Comparison of ENCODE assay signal across 26 mouse cellular contexts in the genomic region with DNA sequence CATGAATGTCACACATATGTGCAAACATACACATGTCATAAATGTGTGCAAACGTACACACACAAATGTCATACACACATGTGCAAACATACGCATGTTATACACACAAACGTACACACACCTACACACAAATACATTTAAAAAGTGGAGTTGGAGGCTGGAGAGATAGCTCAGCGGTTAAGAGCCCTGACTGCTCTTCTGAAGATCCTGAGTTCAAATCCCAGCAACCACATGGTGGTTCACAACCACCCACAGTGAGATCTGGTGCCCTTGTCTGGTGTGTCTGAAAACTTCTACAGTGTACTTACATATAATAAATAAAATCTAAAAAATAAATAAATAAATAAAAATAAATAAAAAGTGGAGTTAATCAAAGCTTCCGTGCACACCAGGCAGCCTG. TPM values are rescaled to one million over a fixed set of nuclear protein-coding genes. Genes with fewer than 3 reads are reported as not detected.
DNase-seq lines count a peak whose midpoint lies in the region; ATAC-seq lines count a peak whose summit lies in the region.
"Had no signal": no experiment of that assay in that cellular context is flagged by ENCODE, and none has a peak within 500 bp of the region (broad histone marks: within the 10 kb centered on the region; RNA-seq: fewer than 3 reads in every experiment).

No protein-coding gene starts in this region.

- H3K4me2 ChIP-seq in heart, embryonic 12.5 days = no peak overlapping the region
- H3K4me2 ChIP-seq in hindbrain, embryonic 11.5 days (replicated peaks; ENCODE audit: low read depth, low read length) = no peak overlapping the region
- H3K4me2 ChIP-seq: heart, embryonic 13.5 days; neural tube, embryonic 15.5 days had no signal

- peak; percentile 59; the same call in 1 of the 2 replicates for ATAC-seq in heart, embryonic 12.5 days (ENCODE audit: insufficient number of reproducible peaks, low FRiP score)
- ATAC-seq in hindbrain, embryonic 11.5 days (ENCODE audit: low FRiP score) = no peak
- ATAC-seq: forebrain, embryonic 14.5 days; hindbrain, postnatal 0 days had no signal

- no peaks in the 10 kb centered on the region for H3K9me3 ChIP-seq in heart, embryonic 12.5 days (replicated peaks)
- no peaks in the 10 kb centered on the region for H3K9me3 ChIP-seq in hindbrain, embryonic 11.5 days (ENCODE audit: control insufficient read depth, low read length)
- H3K9me3 ChIP-seq: heart, embryonic 13.5 days; neural tube, embryonic 15.5 days had no signal

- H3K4me1 ChIP-seq in heart, embryonic 12.5 days (replicated peaks) = peaks cover 8% of the 10 kb centered on the region; the same call in 1 of the 2 replicates
- no peaks in the 10 kb centered on the region for H3K4me1 ChIP-seq in hindbrain, embryonic 11.5 days (replicated peaks; ENCODE audit: control insufficient read depth, insufficient read depth, low read length)
- H3K4me1 ChIP-seq: megakaryocyte, embryonic 14.5 days; neural tube, embryonic 15.5 days had no signal

- H3K27me3 ChIP-seq in heart, embryonic 12.5 days (replicated peaks) = no peaks in the 10 kb centered on the region
- no peaks in the 10 kb centered on the region for H3K27me3 ChIP-seq in hindbrain, embryonic 11.5 days (ENCODE audit: control insufficient read depth, insufficient read depth, low read length)
- H3K27me3 ChIP-seq: heart, embryonic 13.5 days; neural tube, embryonic 15.5 days had no signal

- 92% methylated on average over 5 of the region's 5 CpGs for WGBS in heart, embryonic 12.5 days
- WGBS in hindbrain, embryonic 11.5 days = 91% methylated on average over 5 of the region's 5 CpGs

- no peaks in the 10 kb centered on the region for H3K36me3 ChIP-seq in heart, embryonic 12.5 days
- no peaks in the 10 kb centered on the region for H3K36me3 ChIP-seq in hindbrain, embryonic 11.5 days (ENCODE audit: control insufficient read depth, insufficient read depth, low read length)
- H3K36me3 ChIP-seq: G1E; heart, embryonic 13.5 days had no signal

- DNase-seq in heart, postnatal 10 days = no peak
- DNase-seq in 3T3-L1 (ENCODE audit: low read depth, low spot score) (peak; percentile 20), ES-CJ7 (ENCODE audit: low read depth, low spot score) (peak; percentile 76), adipocyte (ENCODE audit: low spot score) (peak; percentile 37)
- no peak for DNase-seq in hindbrain, embryonic 11.5 days (ENCODE audit: low spot score)
- DNase-seq in gastrocnemius, postnatal 10 days = no peak
- DNase-seq: adrenal gland, adult 8-10 months; cerebellum, adult 9-10 months; gastrocnemius, postnatal 25 days; heart, postnatal 4 days; kidney, adult 11 months; liver; lung, adult 18-20 months; lung, postnatal 14 days; midbrain, embryonic 14.5 days; right cerebral cortex, postnatal 14 days; spleen, adult 18-20 months had no signal

- H3K4me3 ChIP-seq in heart, embryonic 12.5 days = no peak overlapping the region
- H3K4me3 ChIP-seq in hindbrain, embryonic 11.5 days (ENCODE audit: low read depth, low read length) = no peak overlapping the region
- H3K4me3 ChIP-seq: erythroblast, embryonic 14.5 days; heart, embryonic 13.5 days; megakaryocyte, embryonic 14.5 days; myocyte; neural tube, embryonic 15.5 days had no signal

- intact Hi-C loops in heart, postnatal 10 days (cut with DNase I) = no loop called here

- no peak overlapping the region for H3K9ac ChIP-seq in heart, embryonic 12.5 days
- no peak overlapping the region for H3K9ac ChIP-seq in hindbrain, embryonic 11.5 days (ENCODE audit: low read depth, low read length)
- H3K9ac ChIP-seq: heart, embryonic 13.5 days; neural tube, embryonic 15.5 days had no signal

- no peak overlapping the region for H3K27ac ChIP-seq in heart, embryonic 12.5 days (ENCODE audit: poor library complexity, severe bottlenecking)
- no peak overlapping the region for H3K27ac ChIP-seq in hindbrain, embryonic 11.5 days (ENCODE audit: low read depth, low read length)
- H3K27ac ChIP-seq: heart, embryonic 13.5 days; hindbrain, postnatal 0 days; neural tube, embryonic 15.5 days had no signal

RNA-seq across cellular contexts. Expression of gene Ntpcr, which starts 49.2 kb away (rescaled TPM):
- polyA plus RNA-seq in heart, embryonic 12.5 days (2016; fragmentation: Nextera tagmentation; extraction: Ambion mirVana) = 24.5 and 25.3 TPM in 2 replicates
- total RNA-seq in heart, postnatal 10 days (2021) = 10 to 100 TPM; 16.6 to 19.5 TPM
- polyA plus RNA-seq in hindbrain, embryonic 11.5 days (2014; fragmentation: Nextera tagmentation; extraction: Ambion mirVana) = 21.1 and 21.5 TPM in 2 replicates
- 10 to 100 TPM; 16.5 to 18.6 TPM for total RNA-seq in gastrocnemius, postnatal 10 days (2021)
- total RNA-seq: G1E had no signal
- polyA plus RNA-seq: G1E had no signal

Comparison
In these comparisons a context has a peak if more than half of its experiments do, and no peak if none do; other contexts are left out.
1. DNase-seq: peak in 3T3-L1 (single experiment), ES-CJ7 (single experiment) and adipocyte (single experiment); none in heart, postnatal 10 days (0 of 2), hindbrain, embryonic 11.5 days (single experiment) and gastrocnemius, postnatal 10 days (single experiment).